Mouse (Mus musculus) erythroid progenitor cell, adult 5-6 weeks (primary cell): Measurements from ENCODE around the gene Ccno. TPM values are rescaled to one million over a fixed set of nuclear protein-coding genes. Genes with fewer than 3 reads are reported as not detected.

Source experiments
- total RNA-seq, 2 experiments: library from RNA; stranded (forward) in 1 of 2; stranded (reverse) in 1 of 2; fragments of 150-400 nt in 1 of 2; fragments of 186-747, 209-891 nt in 1 of 2; gene quantifications; 2 replicates each; pipeline versions ENCODE4 v1.2.3 to v1.2.4; 2015 to 2017; ENCODE audit warnings: low replicate concordance in 2 of 2

The Ccno gene
- total RNA-seq, 2 experiments from 2014 or later: 0.42 TPM; not detected in 1

Other genes starting within 250 kb of the Ccno start
- gene Plpp1, start 187.0 kb upstream of the Ccno start, total RNA-seq (2015; ENCODE audit: low replicate concordance): 82.2 and 93.7 TPM in 2 replicates
- 50.8 and 56.6 TPM in 2 replicates for gene Plpp1, start 187.0 kb upstream of the Ccno start, total RNA-seq (2017; ENCODE audit: low replicate concordance)
- gene Mtrex, start 60.4 kb upstream of the Ccno start, total RNA-seq (2015; ENCODE audit: low replicate concordance): 46.1 and 52.4 TPM in 2 replicates
- gene Mtrex, start 60.4 kb upstream of the Ccno start, total RNA-seq (2017; ENCODE audit: low replicate concordance): 49.7 and 60.1 TPM in 2 replicates
- gene Dhx29, start 60.3 kb upstream of the Ccno start, total RNA-seq (2015; ENCODE audit: low replicate concordance): 3.2 and 4.6 TPM in 2 replicates
- 3.7 and 5.1 TPM in 2 replicates for gene Dhx29, start 60.3 kb upstream of the Ccno start, total RNA-seq (2017; ENCODE audit: low replicate concordance)
- gene Mcidas, start 6.0 kb downstream of the Ccno start, total RNA-seq (2015; ENCODE audit: low replicate concordance): not detected in 2 replicates
- not detected in 2 replicates for gene Mcidas, start 6.0 kb downstream of the Ccno start, total RNA-seq (2017; ENCODE audit: low replicate concordance)
- not detected in 2 replicates for gene Cdc20b, start 47.3 kb downstream of the Ccno start, total RNA-seq (2015; ENCODE audit: low replicate concordance)
- not detected in 2 replicates for gene Cdc20b, start 47.3 kb downstream of the Ccno start, total RNA-seq (2017; ENCODE audit: low replicate concordance)
- 5.4 TPM in 1 of 2 replicates, not detected in the other for gene Gpx8, start 58.6 kb downstream of the Ccno start, total RNA-seq (2015; ENCODE audit: low replicate concordance)
- 3.9 TPM in 1 of 2 replicates, not detected in the other for gene Gpx8, start 58.6 kb downstream of the Ccno start, total RNA-seq (2017; ENCODE audit: low replicate concordance)
- 7.5 and 9.0 TPM in 2 replicates for gene Gzma, start 113.2 kb downstream of the Ccno start, total RNA-seq (2015; ENCODE audit: low replicate concordance)
- 0.91 and 11.7 TPM in 2 replicates for gene Gzma, start 113.2 kb downstream of the Ccno start, total RNA-seq (2017; ENCODE audit: low replicate concordance)
- 1.8 TPM in 1 of 2 replicates, not detected in the other for gene Esm1, start 221.9 kb downstream of the Ccno start, total RNA-seq (2015; ENCODE audit: low replicate concordance)
- 1.9 TPM in 1 of 2 replicates, not detected in the other for gene Esm1, start 221.9 kb downstream of the Ccno start, total RNA-seq (2017; ENCODE audit: low replicate concordance)
- gene Gzmk, start 238.1 kb downstream of the Ccno start, total RNA-seq (2015; ENCODE audit: low replicate concordance): not detected in 2 replicates
- gene Gzmk, start 238.1 kb downstream of the Ccno start, total RNA-seq (2017; ENCODE audit: low replicate concordance): not detected in 2 replicates